Comparison of ENCODE assay signal across 8 mouse cellular contexts in the genomic region with DNA sequence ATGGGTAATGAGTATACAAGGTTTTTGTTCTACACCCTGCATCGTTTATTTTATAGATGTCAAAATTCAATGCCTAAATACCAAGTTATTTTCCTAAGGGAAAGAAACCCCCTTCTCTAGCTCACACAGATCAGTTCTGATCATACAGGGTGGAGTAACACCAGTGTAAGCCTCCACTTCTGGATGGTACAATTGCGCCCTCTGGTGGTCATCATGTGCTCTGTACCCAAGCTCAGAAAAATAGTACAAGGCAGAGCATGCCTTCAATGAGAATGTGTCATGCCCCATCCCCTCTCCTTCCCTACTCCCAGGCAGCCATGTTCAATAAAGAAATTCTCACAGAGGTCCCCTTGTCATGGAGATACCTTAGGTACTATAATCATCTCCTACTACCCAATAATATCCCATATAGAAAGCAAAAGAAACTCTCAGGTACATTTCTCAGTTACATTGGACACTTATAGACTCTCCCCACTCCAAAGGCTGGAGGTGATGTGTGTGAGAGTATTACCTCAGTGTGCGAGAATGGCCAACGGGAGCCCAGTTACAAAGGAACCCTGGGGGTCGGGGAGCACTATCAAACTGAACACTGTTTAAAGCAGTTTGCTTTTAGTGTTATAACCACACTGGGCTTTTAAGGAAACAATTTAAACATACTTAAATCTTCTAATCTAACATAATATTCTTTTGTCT. TPM values are rescaled to one million over a fixed set of nuclear protein-coding genes. Genes with fewer than 3 reads are reported as not detected.
DNase-seq lines count a peak whose midpoint lies in the region; ATAC-seq and TF ChIP-seq lines count a peak whose summit lies in the region.

No protein-coding gene starts in this region.

- H3K9me3 ChIP-seq in E14TG2a.4 (ENCODE audit: low read length): peaks cover 15% of the 10 kb centered on the region
- no peaks in the 10 kb centered on the region for H3K9me3 ChIP-seq in embryonic facial prominence, embryonic 15.5 days (replicated peaks)
- H3K9me3 ChIP-seq in kidney, embryonic 15.5 days (replicated peaks): no peaks in the 10 kb centered on the region
- no peaks in the 10 kb centered on the region for H3K9me3 ChIP-seq in limb, embryonic 13.5 days
- H3K9me3 ChIP-seq in midbrain, embryonic 16.5 days (replicated peaks; ENCODE audit: control insufficient read depth, low read length, poor library complexity, severe bottlenecking): no peaks in the 10 kb centered on the region
- H3K9me3 ChIP-seq in stomach, embryonic 15.5 days: no peaks in the 10 kb centered on the region

- H3K9ac ChIP-seq in embryonic facial prominence, embryonic 15.5 days: no peak overlapping the region
- H3K9ac ChIP-seq in kidney, embryonic 15.5 days: no peak overlapping the region
- H3K9ac ChIP-seq in limb, embryonic 13.5 days: no peak overlapping the region
- no peak overlapping the region for H3K9ac ChIP-seq in midbrain, embryonic 16.5 days (ENCODE audit: low read depth, low read length)
- H3K9ac ChIP-seq in stomach, embryonic 15.5 days: no peak overlapping the region

- WGBS in bone marrow, adult 2 months: 31% methylated on average over 5 of the region's 5 CpGs
- 28% methylated on average over 5 of the region's 5 CpGs for WGBS in embryonic facial prominence, embryonic 15.5 days
- WGBS in kidney, embryonic 15.5 days: 27% methylated on average over 5 of the region's 5 CpGs
- WGBS in limb, embryonic 13.5 days: 25% methylated on average over 5 of the region's 5 CpGs
- WGBS in midbrain, embryonic 16.5 days: 25% methylated on average over 5 of the region's 5 CpGs
- WGBS in stomach, embryonic 15.5 days: 24% methylated on average over 5 of the region's 5 CpGs

- peak; percentile 84 for TF ChIP-seq CTCF in E14TG2a.4 (conservative IDR thresholded peaks at IDR 0.05; ENCODE audit: low read length)
- peak; percentile 84 for TF ChIP-seq CTCF in bone marrow, adult 2 months (IDR thresholded peaks at IDR 0.05; ENCODE audit: control insufficient read depth, insufficient read depth, low read length)

- H3K4me2 ChIP-seq in embryonic facial prominence, embryonic 15.5 days (replicated peaks): no peak overlapping the region
- H3K4me2 ChIP-seq in kidney, embryonic 15.5 days: no peak overlapping the region
- H3K4me2 ChIP-seq in limb, embryonic 13.5 days (replicated peaks): no peak overlapping the region
- H3K4me2 ChIP-seq in midbrain, embryonic 16.5 days (ENCODE audit: low read length): no peak overlapping the region
- no peak overlapping the region for H3K4me2 ChIP-seq in stomach, embryonic 15.5 days

- 0 out of 2 replicates have a peak, but pooled peaks have one; percentile 51 for ATAC-seq in embryonic facial prominence, embryonic 15.5 days (ENCODE audit: insufficient number of reproducible peaks, low FRiP score, low TSS enrichment, low read depth)
- peak; percentile 86 for ATAC-seq in kidney, embryonic 15.5 days (replicated peaks; ENCODE audit: low FRiP score)
- peak; percentile 90; the same call in 1 of the 2 replicates for ATAC-seq in limb, embryonic 13.5 days (ENCODE audit: low FRiP score, low read depth)
- ATAC-seq in midbrain, embryonic 16.5 days: peak; percentile 97
- ATAC-seq in stomach, embryonic 15.5 days (ENCODE audit: insufficient read depth, low FRiP score, low read depth): peak; percentile 58; the same call in 1 of the 2 replicates

- H3K36me3 ChIP-seq in E14TG2a.4 (ENCODE audit: insufficient read depth, low read length): no peaks in the 10 kb centered on the region
- no peaks in the 10 kb centered on the region for H3K36me3 ChIP-seq in embryonic facial prominence, embryonic 15.5 days
- H3K36me3 ChIP-seq in kidney, embryonic 15.5 days: no peaks in the 10 kb centered on the region
- no peaks in the 10 kb centered on the region for H3K36me3 ChIP-seq in limb, embryonic 13.5 days
- H3K36me3 ChIP-seq in midbrain, embryonic 16.5 days (ENCODE audit: control insufficient read depth, insufficient read depth, low read length): no peaks in the 10 kb centered on the region
- H3K36me3 ChIP-seq in stomach, embryonic 15.5 days: no peaks in the 10 kb centered on the region

- H3K4me1 ChIP-seq in E14TG2a.4 (replicated peaks; ENCODE audit: low read depth, low read length): no peaks in the 10 kb centered on the region; the same call in 1 of the 2 replicates
- H3K4me1 ChIP-seq in bone marrow, adult 2 months (ENCODE audit: control insufficient read depth, insufficient read depth, low read length): no peaks in the 10 kb centered on the region
- H3K4me1 ChIP-seq in embryonic facial prominence, embryonic 15.5 days: no peaks in the 10 kb centered on the region
- no peaks in the 10 kb centered on the region for H3K4me1 ChIP-seq in kidney, embryonic 15.5 days
- peaks cover 10% of the 10 kb centered on the region for H3K4me1 ChIP-seq in limb, embryonic 13.5 days
- no peaks in the 10 kb centered on the region for H3K4me1 ChIP-seq in midbrain, embryonic 16.5 days (ENCODE audit: control insufficient read depth, insufficient read depth, low read length)
- H3K4me1 ChIP-seq in stomach, embryonic 15.5 days: no peaks in the 10 kb centered on the region

- no peak for TF ChIP-seq POLR2A in bone marrow, adult 2 months (IDR thresholded peaks at IDR 0.05; ENCODE audit: borderline replicate concordance, control insufficient read depth, low read depth, low read length)

- no peak overlapping the region for H3K4me3 ChIP-seq in E14TG2a.4 (replicated peaks; ENCODE audit: low read length)
- H3K4me3 ChIP-seq in bone marrow, adult 2 months (replicated peaks; ENCODE audit: control insufficient read depth, low read depth, low read length): no peak overlapping the region
- H3K4me3 ChIP-seq in embryonic facial prominence, embryonic 15.5 days (replicated peaks): no peak overlapping the region
- no peak overlapping the region for H3K4me3 ChIP-seq in kidney, embryonic 15.5 days (replicated peaks)
- no peak overlapping the region for H3K4me3 ChIP-seq in limb, embryonic 13.5 days
- H3K4me3 ChIP-seq in midbrain, embryonic 16.5 days (ENCODE audit: low read depth, low read length): no peak overlapping the region
- H3K4me3 ChIP-seq in stomach, embryonic 15.5 days (replicated peaks): no peak overlapping the region

- no peak overlapping the region for H3K27ac ChIP-seq in bone marrow, adult 2 months (ENCODE audit: control insufficient read depth, insufficient read depth, low read depth, low read length, poor library complexity)
- no peak overlapping the region for H3K27ac ChIP-seq in embryonic facial prominence, embryonic 15.5 days (replicated peaks)
- H3K27ac ChIP-seq in kidney, embryonic 15.5 days: no peak overlapping the region
- no peak overlapping the region for H3K27ac ChIP-seq in limb, embryonic 13.5 days
- no peak overlapping the region for H3K27ac ChIP-seq in midbrain, embryonic 16.5 days (ENCODE audit: low read length)
- no peak overlapping the region for H3K27ac ChIP-seq in stomach, embryonic 15.5 days

- H3K27me3 ChIP-seq in E14TG2a.4 (ENCODE audit: insufficient read depth, low read length): no peaks in the 10 kb centered on the region
- H3K27me3 ChIP-seq in embryonic facial prominence, embryonic 15.5 days: no peaks in the 10 kb centered on the region
- no peaks in the 10 kb centered on the region for H3K27me3 ChIP-seq in kidney, embryonic 15.5 days
- H3K27me3 ChIP-seq in limb, embryonic 13.5 days: no peaks in the 10 kb centered on the region
- no peaks in the 10 kb centered on the region for H3K27me3 ChIP-seq in midbrain, embryonic 16.5 days (ENCODE audit: control insufficient read depth, insufficient read depth, low read depth, low read length)
- no peaks in the 10 kb centered on the region for H3K27me3 ChIP-seq in stomach, embryonic 15.5 days (replicated peaks)

- peak; percentile 28 to 63 for DNase-seq in heart, adult 9 months (ENCODE audit: low spot score in 2 of 2)

RNA-seq across cellular contexts. Expression of a gene that starts 47.2 kb away (rescaled TPM):
- polyA plus RNA-seq in bone marrow, adult 2 months (2011; ENCODE audit: insufficient read depth, insufficient read length, low replicate concordance, missing spikeins): 67.7 and 140 TPM in 2 replicates
- 347 and 352 TPM in 2 replicates for polyA plus RNA-seq in embryonic facial prominence, embryonic 15.5 days (2015; fragmentation: Nextera tagmentation; extraction: Ambion mirVana)
- 395 and 436 TPM in 2 replicates for polyA plus RNA-seq in kidney, embryonic 15.5 days (2015; fragmentation: Nextera tagmentation; extraction: Ambion mirVana)
- polyA plus RNA-seq in limb, embryonic 13.5 days (2015; fragmentation: Nextera tagmentation; extraction: Ambion mirVana): 473 and 474 TPM in 2 replicates
- polyA plus RNA-seq in midbrain, embryonic 16.5 days (2015; fragmentation: Nextera tagmentation; extraction: Ambion mirVana): 332 and 347 TPM in 2 replicates
- 305 and 359 TPM in 2 replicates for polyA plus RNA-seq in stomach, embryonic 15.5 days (2015; fragmentation: Nextera tagmentation; extraction: Ambion mirVana)
